Mouse (Mus musculus) T-helper 17 cell (primary cell): ENCODE data around the gene Cfap61.

Experiments
- in situ Hi-C, 2 experiments: fragments of 300-600 bp; cut with MboI, MseI; formaldehyde crosslinking; loops; 1 replicate in 1 of 2; 2 replicates in 1 of 2; pipeline ENCODE4 v1.15.1; 2025; ENCODE audit warnings: high pct_unique_total_duplicates in 2 of 2

Gene Cfap61

GRCm38 (mm10) chr2:146219791-146220190 lies 285.2 kb downstream of the Cfap61 start:
- in situ Hi-C loops, result loop anchor here in 1 of 2 experiments (5.0 to 10.0 kb wide), 3 partner anchors 193 to 615 kb away; no protein-coding TSS in a partner anchor

GRCm38 (mm10) chr2:146220591-146221075 lies 286.0 kb downstream of the Cfap61 start:
- in situ Hi-C loops, result loop anchor here in 1 of 2 experiments (10.0 kb wide), 1 partner anchor 614 kb away; no protein-coding TSS in a partner anchor

DNA sequence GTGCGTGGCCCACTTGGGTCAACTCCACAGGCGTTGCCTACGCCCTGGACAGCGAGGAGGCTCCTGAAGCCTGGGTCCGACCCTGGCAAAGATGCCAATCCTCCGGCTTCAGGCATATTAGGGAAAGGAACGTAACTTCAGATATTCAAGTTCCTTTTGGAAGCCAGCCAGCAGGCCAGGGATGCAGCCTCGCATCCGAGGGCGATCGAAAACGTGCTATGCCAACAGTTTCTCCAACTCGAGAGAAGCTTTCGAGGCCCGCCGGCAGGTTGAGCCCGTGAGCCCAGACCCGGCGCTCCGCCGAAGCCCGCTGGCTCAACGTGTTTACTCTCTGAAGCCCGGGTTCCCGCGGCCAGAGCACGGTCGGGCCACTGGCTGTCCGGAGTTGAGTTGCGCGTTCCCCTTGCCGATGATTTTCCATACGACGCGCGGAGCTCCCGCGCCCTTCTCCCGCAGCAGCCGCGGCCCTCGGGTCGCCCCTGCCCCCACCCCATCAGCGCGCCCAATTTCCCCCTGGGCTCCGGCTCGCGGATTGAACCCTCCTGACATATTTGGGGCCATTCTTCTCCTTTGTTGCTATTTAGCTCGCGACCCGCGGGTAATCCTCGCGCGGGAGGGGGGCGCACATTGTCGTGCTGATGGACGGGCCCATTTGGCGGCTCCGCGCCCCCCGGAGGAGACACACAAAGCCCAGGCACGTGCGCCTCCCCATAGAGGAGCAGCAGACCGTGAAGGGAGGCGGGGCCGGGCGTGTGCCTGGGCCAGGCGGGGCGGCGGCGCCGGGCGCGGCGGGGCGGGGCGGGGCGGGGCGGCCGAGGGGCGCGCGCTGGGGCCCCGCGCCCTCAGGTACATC lies 286.7 kb downstream of the Cfap61 start, which contains the start of gene Insm1:
Insm1 (plus strand) TSS at position 846 of the 853 bp plus-strand sequence.
- in situ Hi-C loops, result loop anchor here in 1 of 2 experiments (10.0 kb wide), 1 partner anchor 613 kb away; no protein-coding TSS in a partner anchor

DNA sequence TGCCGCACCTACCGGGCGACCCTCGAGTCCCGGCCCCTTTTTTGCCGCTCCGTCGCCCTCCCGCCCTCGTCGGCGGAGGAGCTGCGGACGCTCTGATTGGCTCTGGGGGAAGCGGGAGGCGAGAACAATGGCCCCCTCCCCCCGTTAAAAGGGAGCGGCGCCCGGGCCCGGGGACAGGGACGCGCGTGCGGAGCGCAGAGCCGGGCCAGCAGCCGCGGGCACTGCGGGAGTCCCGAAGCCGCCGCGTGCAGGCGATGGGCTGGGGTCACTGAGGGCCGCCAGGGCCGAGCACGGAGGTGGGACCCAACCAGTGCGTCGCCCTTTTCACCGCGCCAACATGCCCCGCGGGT lies 287.3 kb downstream of the Cfap61 start:
- in situ Hi-C loops, result loop anchor here in 1 of 2 experiments (10.0 kb wide), 1 partner anchor 613 kb away; no protein-coding TSS in a partner anchor

GRCm38 (mm10) chr2:146222279-146223175 lies 287.9 kb downstream of the Cfap61 start:
- in situ Hi-C loops, result loop anchor here in 1 of 2 experiments (10.0 kb wide), 1 partner anchor 612 kb away; no protein-coding TSS in a partner anchor

GRCm38 (mm10) chr2:146223176-146223905 lies 288.8 kb downstream of the Cfap61 start:
- in situ Hi-C loops, result loop anchor here in 1 of 2 experiments (10.0 kb wide), 1 partner anchor 611 kb away; no protein-coding TSS in a partner anchor

DNA sequence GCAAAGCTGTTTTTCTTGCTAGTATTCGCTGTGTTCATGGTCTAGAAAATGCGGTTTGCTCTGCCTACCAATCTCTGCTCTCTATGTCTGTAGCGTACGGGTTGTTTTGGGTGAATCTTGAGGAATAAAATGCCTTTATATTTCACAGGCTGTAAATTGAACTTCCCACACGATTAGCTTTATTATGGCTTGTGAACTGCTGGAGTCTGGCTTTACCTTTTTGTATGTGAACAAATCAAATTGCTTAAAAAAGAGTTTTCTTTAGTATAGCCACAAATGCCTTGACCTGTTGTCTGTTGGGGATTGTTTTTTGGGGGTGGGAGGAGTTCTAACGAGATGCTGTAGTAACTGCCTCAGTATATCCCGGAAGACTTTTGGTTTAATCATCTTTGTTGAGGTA lies 289.6 kb downstream of the Cfap61 start:
- in situ Hi-C loops, result loop anchor here in 1 of 2 experiments (10.0 kb wide), 1 partner anchor 611 kb away; no protein-coding TSS in a partner anchor

- in situ Hi-C loops, result loop anchor here in 1 of 2 experiments (10.0 kb wide), 1 partner anchor 609 kb away; no protein-coding TSS in a partner anchor
Observed at GRCm38 (mm10) chr2:146225818-146226217, 291.2 kb downstream of the Cfap61 start.

- in situ Hi-C loops, result loop anchor here in 1 of 2 experiments (10.0 kb wide), 1 partner anchor 608 kb away; no protein-coding TSS in a partner anchor
Observed at GRCm38 (mm10) chr2:146226484-146226883, 291.9 kb downstream of the Cfap61 start.

DNA sequence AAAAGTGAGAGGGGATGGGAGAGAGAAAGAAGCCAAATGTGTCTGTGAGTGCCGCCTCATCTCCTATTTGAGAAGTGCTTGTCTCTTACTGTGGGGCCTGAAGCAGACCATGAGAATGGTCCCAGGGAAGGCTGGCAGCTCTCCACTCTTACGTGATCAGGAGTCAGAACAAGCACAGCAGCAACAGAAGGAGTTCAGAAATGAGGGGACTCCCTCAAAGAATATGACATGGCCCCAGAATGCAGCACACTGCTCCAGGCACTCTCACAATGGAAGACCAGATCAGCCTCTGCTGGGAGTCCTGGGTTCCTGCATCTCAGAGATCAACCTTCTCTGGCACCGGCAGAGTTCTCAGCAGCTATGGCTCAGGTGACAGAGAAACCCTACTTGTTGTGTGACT lies 293.1 kb downstream of the Cfap61 start:
- in situ Hi-C loops, result loop anchor here in 1 of 2 experiments (10.0 kb wide), 1 partner anchor 607 kb away; no protein-coding TSS in a partner anchor

DNA sequence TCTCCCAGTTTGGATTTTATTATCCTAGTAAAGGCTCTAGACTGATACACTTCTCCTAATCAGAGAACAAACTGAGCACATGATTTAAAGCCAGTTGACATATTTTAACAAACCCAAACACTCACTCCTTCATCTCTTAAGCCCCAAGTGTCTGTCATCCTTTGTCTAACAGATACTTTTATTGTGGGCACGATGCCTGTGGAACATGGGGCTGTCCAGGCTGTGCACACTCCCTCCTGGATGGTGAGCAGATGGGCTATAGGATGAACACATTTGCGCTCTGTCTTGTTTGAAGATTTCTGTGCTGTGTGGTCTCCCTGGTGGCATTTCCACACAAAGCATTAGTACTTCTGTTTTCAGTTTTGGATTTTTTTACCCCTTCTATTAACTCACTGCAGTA lies 293.9 kb downstream of the Cfap61 start:
- in situ Hi-C loops, result loop anchor here in 1 of 2 experiments (10.0 kb wide), 1 partner anchor 606 kb away; no protein-coding TSS in a partner anchor

DNA sequence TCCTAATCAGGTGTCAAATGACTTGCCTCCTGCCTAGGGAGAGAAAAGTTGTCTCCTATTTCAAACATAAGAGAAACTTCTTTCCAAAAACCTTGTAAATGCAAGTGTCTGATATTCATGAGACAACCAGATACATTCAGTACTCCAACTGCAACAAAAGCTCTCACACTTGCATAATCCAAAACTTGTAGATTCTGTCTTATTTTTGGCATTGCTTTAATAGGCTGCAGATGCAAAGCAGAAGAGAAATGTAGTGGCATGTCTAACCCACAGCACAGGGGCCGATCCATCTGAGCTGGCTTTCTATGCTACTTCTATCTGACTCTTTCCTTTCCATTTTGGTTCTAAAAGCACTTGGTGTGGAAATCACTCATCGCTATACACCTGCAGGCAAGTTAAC lies 296.9 kb downstream of the Cfap61 start:
- in situ Hi-C loops, result no loop called here

DNA sequence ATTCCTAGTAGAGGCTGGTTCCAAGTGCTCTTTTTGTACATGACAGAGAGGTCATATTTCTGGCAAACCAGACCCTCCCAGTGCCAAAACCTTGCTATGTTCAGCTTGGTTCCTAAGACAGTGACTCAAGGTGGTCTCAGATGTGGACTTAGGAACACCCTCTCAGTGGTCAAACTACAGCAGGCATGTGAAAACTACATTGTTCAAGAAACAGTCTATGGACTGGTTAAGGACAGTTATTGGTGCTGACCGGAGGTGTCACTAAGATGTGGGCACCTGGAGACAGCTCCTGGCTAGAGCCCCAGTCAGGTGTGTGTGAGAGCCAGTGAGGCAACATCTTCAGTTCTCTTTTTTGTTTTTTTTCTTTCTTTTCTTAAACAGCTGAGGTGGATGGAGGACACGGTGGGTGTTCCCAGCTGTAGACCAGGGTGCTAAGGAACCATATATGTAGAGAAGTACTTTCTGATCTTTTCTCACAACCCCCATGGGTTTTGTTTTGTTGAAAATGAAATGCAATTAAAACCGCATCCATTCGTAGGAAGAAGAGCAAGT lies 304.7 kb downstream of the Cfap61 start:
- in situ Hi-C loops, result no loop called here

- in situ Hi-C loops, result no loop called here
Observed at GRCm38 (mm10) chr2:146244049-146244448, 309.5 kb downstream of the Cfap61 start.

- in situ Hi-C loops, result no loop called here
Observed at GRCm38 (mm10) chr2:146245401-146245800, 310.8 kb downstream of the Cfap61 start.

GRCm38 (mm10) chr2:146246409-146247075 lies 312.0 kb downstream of the Cfap61 start:
- in situ Hi-C loops, result no loop called here

- in situ Hi-C loops, result no loop called here
Observed at GRCm38 (mm10) chr2:146247576-146247975, 313.0 kb downstream of the Cfap61 start.

DNA sequence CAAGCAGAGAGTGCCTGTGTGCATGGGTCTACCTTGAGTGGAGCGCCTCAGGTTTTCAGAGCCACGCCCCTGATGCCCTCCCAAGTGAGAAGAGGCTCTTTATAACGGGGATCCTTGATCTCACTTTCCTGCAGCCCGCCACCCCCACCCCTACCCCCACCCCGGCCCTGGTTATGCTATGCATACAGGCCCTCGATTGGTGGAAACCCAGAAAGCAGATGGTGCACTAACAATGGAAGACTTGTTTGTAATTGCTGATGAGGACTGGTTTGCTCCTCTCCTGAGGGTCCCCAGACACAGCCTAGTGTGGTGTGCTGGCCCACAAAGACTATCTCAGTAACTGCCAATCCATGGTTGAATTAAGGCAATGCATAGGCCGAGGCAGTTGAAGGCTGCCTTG lies 314.4 kb downstream of the Cfap61 start:
- in situ Hi-C loops, result no loop called here

DNA sequence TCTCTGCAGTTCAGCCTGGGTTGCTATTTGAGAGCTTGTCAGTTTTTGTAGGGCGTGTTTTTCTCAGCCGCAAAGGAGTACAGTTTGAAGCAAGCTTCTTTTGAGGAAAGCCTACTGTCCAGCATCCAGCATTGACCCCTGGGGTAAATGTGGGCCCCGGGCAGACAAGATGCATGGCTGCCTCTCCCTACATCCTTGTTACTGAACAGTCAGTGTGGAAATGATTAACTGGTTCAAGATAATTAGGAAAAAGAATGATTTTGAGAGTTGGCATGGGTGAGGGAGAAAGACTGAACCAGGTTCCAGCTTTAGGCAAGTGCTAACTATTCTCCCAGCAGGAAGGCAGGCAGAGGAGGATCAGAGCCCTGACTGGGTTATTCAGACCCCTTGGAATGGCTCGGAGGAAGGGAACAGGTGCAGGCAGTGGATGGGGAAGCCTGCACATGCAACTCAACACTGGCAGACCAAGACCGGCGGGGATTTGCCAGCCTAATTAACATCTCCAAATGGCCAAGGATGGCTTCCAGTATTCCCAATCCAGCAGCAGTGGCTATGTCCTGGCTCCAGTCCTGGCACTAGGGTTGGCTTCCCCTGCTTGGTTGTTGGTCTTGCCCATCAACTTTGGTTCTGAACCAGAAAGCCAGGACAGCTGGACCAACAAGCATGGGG lies 315.8 kb downstream of the Cfap61 start:
- in situ Hi-C loops, result no loop called here
